Mouse (Mus musculus) kidney, postnatal 4 days (tissue): Measurements from ENCODE around the gene Pcna.
"Not testable (repeated sequence)": the region's sequence is repeated elsewhere in the genome, so short reads cannot be mapped to it uniquely, and the experiment has no call there.

Source experiments
- DNase-seq, 2 experiments: peaks; one replicate each; pipeline ENCODE4 v3.0.0; 2021; ENCODE audit warnings: mixed read lengths in 2 of 2

Pcna gene

GRCm38 (mm10) chr2:132252542-132253528 lies at the start of gene Pcna:
Gene Pcna (minus strand): TSS chr2:132253314.
- peak; percentile 96 to 98 for DNase-seq

DNA sequence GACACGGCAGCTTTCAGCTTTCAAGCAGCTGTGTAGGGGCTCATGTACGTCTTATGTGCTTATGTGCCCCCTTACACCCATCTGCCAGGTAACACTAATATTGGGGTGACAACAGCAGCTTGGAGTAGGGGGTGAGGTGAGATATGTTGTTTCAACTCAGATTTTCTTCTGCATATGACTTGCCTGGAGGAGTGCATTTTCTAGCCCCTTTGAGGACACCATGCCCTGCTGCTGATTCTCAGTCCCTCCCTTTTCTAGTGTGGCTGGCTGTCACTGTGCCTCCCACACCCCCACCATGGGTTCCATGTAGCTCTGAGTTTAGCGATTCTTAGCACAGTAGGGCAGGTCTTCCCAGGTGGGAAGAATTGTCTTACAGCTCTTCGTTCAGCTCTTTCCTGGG lies 48.3 kb upstream of the Pcna start:
- no peak for DNase-seq

GRCm38 (mm10) chr2:132298250-132298649 lies 45.1 kb upstream of the Pcna start:
- DNase-seq, result no peak

- no peak for DNase-seq
These were observed 40.8 kb upstream of the Pcna start for GRCm38 (mm10) chr2:132293694-132294450.

DNA sequence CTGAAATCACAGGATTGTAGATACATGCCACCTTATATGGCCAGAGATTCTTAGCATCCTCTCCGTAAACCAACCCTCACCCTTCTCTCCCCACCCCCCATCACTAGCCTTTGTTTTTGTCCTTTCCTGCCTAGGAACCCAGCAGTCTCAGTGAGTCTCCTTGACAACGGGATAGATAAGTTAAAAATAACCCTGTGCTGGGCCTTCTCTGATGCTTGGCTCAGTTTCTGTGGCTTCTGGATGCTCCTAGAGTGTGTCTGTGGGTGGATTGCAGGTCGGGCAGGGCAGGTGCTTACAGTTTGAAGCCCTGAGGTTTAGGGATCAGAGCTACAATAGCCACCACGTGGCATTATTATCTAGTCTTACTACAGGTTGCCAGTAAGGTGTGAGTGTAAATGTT lies 39.0 kb upstream of the Pcna start:
- DNase-seq, result no peak

GRCm38 (mm10) chr2:132291265-132291664 lies 38.2 kb upstream of the Pcna start:
- DNase-seq, result no peak

GRCm38 (mm10) chr2:132290808-132291207 lies 37.7 kb upstream of the Pcna start:
- DNase-seq, result no peak

DNA sequence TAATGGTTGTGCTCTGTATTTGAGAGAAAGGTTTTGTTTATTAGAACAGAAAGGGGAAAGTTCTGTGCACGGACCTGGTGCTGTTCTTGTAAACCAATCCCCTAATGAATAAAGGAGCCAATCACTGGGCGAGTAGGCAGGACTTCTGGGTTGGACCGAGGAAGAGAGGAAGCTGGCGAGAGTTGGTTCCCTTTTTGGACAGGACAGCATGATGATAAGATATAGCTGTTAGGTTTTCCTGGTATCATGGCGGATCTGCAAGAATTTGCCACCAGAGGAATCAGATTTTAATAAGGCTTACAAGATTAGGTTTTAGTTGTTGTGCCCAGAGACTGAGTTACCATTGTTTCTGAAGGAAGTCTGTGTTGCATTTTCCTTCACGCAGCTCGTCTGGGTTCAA lies 36.1 kb upstream of the Pcna start:
- DNase-seq, result not testable (repeated sequence)

GRCm38 (mm10) chr2:132286376-132287076 lies 33.4 kb upstream of the Pcna start:
- DNase-seq, result no peak

GRCm38 (mm10) chr2:132285722-132286121 lies 32.6 kb upstream of the Pcna start:
- DNase-seq, result not testable (repeated sequence)

DNA sequence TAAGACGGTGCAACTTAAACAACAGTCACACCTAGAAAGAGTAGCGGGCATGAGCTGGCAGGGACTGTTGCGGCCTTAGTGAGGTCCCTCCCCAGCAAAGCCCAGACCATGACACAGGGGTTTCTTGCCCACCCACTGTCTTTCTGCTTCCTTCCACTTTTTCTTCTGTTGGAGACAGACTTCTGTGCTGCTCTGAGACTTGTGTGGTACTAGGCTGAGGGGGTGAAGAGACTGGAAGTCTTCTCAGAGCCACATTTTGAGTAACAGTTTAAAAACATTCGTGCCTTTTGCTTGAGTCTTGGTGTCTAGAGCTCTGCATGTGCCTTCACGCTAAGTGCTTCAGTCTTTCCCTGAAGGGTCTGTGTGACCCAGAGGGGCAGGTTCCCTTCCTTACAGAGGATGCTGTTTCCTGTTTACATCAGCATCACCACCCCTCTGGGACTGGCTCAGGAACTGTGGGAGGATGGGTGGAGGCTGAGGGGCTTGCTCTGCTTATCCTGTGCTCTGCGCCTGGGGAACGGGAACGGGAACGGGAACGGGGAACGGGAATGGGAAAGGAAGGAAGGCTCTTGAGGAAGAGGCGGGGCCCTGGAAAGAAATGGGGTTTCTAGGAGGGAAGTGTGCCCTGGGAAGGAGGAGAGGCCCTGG lies 31.5 kb upstream of the Pcna start:
- peak; percentile 58 to 71 for DNase-seq

DNA sequence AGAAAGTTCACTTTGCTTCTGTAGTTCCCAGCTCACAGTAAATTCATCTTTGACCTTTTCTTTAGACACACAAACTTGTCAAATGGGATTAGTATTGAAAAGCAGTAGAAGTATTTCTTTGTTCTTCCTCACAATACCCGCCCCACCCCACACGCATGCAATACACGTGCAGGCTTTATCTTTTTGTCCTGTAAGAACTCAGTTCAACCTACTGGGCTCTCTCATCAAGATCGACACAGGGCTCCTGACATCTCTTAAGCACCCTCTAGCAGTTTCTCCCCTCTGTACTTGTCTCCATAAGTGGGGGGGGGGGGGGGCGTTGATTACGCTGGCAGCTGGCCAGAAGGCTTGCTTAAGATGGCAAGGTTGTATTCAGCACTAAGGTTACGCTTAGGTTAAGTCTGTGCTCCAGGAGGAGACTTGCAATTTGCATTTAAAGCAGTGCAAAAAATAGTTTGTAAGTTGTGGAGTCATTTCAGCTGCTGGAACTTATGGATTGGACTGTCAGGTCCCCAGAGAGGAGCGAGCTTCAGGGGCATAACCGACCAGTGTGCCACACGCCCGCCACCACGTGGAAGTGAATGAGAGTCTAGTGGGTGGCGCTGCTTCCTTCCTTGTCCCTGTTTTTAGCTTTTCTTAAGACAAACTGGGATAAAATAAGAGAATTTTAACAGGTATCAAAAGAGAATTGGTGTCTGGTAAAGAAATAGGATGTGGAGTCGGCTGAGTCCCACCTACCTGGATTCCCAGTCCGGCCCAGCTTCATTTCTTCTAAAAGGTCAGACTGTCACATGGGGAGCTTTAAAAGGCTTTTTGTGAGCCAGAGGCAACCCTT lies 30.3 kb upstream of the Pcna start:
- no peak for DNase-seq

- no peak for DNase-seq
These were observed 29.5 kb upstream of the Pcna start for GRCm38 (mm10) chr2:132282453-132283174.

DNA sequence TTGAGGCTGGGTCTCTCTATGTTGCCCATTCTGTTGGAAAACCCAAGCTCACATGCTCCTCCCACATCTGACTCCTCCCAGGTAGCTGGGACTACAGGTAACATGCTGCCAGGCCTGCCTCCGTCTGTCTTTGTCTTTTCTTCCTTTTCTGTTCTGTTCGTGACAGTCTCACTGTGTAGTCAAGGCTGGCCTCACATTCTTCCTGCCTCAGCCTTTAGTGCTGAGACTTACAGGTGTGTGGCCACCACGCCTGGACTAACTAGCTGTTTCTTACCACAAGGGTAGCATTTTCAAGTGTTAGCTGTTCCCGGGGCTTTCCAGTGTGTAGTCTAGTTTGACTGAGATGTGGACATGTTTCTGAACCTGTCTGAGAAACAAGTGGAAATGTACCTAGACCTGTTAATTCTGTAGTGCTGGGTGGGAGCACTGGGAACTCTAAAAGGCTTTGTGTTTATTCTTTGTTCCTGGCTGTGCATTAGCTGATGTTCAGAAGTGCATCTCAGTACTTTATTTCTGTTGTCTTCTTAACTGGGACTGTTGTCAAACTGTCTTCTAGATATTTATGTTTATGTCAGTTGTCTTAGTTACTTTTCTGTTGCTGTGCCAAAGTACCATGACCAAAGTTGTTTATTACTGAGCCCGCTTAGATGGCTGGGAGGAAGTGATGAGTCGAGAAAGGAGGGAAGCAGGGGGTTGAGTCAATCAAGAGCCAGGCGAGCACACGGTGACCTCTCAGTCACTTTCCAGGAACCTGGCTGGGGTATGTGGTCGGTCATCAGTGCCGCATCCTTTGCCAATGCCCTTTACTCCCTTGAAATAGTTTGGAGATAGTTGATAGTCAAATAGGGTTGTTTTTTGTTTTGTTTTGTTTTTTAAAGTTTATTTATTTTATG lies 28.7 kb upstream of the Pcna start:
- DNase-seq, result no peak

DNA sequence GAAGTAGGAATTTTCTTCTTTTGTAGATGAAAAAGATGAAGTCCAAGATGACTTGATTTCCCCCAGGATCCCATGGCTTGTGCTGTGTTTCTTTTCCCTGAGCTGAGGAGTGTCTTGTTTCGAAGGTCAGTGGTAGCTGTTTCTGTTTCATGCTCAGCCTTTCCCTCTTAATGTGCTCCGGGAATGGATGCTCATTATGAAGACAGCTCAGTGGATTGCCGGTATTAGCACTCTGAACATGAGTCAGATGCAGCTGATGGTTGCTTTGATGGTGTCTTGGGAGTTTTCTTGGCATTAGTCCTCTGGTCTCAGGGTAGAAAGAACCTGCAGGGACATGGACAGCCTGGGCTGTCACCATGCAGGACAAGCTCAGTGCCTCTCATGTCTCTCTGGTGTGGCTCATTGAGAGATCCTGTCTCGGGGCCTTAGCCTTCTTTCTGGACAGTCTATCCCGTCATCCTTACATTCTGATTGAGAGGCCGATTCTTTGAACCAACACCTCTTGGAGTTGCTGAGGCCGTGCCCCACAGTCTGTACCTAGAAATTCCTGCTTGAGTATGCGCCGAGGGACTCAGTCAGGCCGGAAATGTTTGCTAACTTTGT lies 27.5 kb upstream of the Pcna start:
- no peak for DNase-seq

- DNase-seq, result no peak
These were observed 26.9 kb upstream of the Pcna start for GRCm38 (mm10) chr2:132279978-132280377.

DNA sequence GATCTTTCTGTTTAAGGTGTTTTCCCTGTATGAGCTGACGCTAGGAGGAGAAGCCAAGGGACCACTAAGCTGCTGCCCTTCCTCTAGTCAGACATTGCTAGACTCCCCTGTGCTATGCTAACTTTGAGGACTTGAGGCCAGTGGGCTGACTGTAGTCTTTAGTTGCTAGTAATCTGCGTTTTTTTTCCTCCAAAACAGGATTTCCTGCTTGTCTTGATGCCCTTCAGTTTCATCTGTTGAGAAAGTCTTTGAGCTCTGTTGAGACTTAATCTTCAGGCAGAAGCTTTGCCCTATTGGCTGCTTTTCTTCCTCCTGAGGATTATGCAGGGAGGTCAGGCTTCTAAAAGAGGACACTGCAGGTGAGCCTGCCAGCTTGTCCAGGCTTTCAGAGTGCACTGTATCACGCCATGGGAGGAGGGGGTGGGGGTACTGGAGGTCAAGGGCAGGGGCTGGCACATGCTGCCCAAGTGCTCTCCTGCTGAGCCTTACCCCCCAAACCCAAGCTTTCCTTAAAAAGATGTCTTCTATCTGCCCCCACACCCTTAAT lies 26.3 kb upstream of the Pcna start:
- no peak for DNase-seq

GRCm38 (mm10) chr2:132278273-132278853 lies 25.2 kb upstream of the Pcna start:
- peak in 1 of 2 experiments; percentile 40 for DNase-seq

DNA sequence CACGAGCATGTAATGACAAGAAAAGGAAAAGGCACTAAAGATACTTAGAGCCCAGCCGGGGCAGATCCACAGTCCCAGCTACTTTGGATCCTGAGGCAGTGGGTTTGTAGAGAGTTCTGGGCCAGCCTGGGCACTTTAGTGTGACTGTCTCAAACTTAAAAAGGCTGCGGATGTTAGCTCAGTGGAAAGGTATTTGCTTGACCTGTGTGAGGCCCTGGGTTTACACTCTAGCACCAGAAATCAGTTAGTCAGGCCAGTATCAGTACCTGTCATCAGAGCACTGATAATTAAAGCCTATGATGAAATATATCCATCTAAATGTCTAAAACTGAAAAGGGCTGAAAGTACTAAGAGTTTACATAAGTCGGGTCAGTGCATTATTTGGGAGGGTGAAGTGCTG lies 23.1 kb upstream of the Pcna start:
- no peak for DNase-seq
